Comparison of ENCODE assay signal across 20 mouse cellular contexts in the genomic region with DNA sequence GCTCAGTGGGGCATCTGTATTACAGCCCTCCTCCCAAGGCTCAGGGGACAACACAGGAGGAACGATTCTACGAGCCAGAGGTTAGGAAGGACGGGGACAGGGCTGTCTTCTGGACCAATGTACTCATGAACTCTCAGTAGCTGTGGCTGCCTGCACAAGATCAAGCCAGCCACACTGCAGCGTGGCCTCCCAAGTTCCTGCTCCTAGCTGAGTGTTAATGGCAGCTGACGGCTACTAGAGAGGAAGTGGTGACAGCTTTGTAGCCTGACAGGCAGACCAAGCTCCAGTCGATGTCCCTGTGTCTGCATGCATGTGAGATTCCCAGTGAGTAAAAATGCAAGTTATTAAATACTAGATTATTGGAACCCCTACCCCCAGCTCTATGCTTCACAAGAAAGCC. TPM values are rescaled to one million over a fixed set of nuclear protein-coding genes. Genes with fewer than 3 reads are reported as not detected.
DNase-seq lines count a peak whose midpoint lies in the region; ATAC-seq and TF ChIP-seq lines count a peak whose summit lies in the region.
"Had no signal": no experiment of that assay in that cellular context is flagged by ENCODE, and none has a peak within 500 bp of the region (broad histone marks: within the 10 kb centered on the region; RNA-seq: fewer than 3 reads in every experiment).

No protein-coding gene starts in this region.

- peak; percentile 29; the same call in 1 of the 2 replicates for ATAC-seq in heart, embryonic 11.5 days (replicated peaks; ENCODE audit: insufficient number of reproducible peaks, low FRiP score, low TSS enrichment)
- ATAC-seq in hematopoietic stem cell, adult 5-6 weeks (replicated peaks in 1 of 2; ENCODE audit: insufficient read depth in 1 of 2, low FRiP score in 2 of 2, low TSS enrichment in 1 of 2, low read depth in 1 of 2, poor library complexity in 2 of 2, severe bottlenecking in 2 of 2): peak; percentile 59 to 71; a peak in 3 of 4 replicates
- ATAC-seq in stomach, postnatal 0 days (ENCODE audit: low FRiP score, low TSS enrichment): no peak
- ATAC-seq in liver, embryonic 11.5 days (replicated peaks; ENCODE audit: low FRiP score): no peak

- 11% methylated on average over 6 of the region's 6 CpGs for WGBS in heart, embryonic 11.5 days (ENCODE audit: insufficient replicate concordance)
- WGBS in stomach, postnatal 0 days: 63% methylated on average over 6 of the region's 6 CpGs
- WGBS in liver, embryonic 11.5 days: 34% methylated on average over 6 of the region's 6 CpGs

- H3K4me2 ChIP-seq in heart, embryonic 11.5 days: peak overlapping the region; percentile 22
- H3K4me2 ChIP-seq in stomach, postnatal 0 days (replicated peaks; ENCODE audit: low read depth): no peak overlapping the region
- H3K4me2 ChIP-seq in liver, embryonic 11.5 days: no peak overlapping the region
- H3K4me2 ChIP-seq: hindbrain, embryonic 13.5 days; limb, embryonic 12.5 days; liver, embryonic 15.5 days; midbrain, embryonic 11.5 days had no signal

- DNase-seq in heart, adult 9 months (ENCODE audit: low spot score in 2 of 2): no peak
- peak; percentile 21 for DNase-seq in thymus, postnatal 0 days (ENCODE audit: low spot score)
- no peak for DNase-seq in thymus, postnatal 14 days
- peak; percentile 12 for DNase-seq in stomach, postnatal 0 days (ENCODE audit: low spot score)
- no peak for DNase-seq in liver, embryonic 11.5 days (ENCODE audit: low spot score)
- DNase-seq in right cerebral cortex, postnatal 25 days: no peak
- DNase-seq: cerebellum, adult 9-11 months; gastrocnemius, postnatal 25 days; right cerebral cortex, adult 18-20 months; spleen, adult 18-20 months had no signal

- no peak overlapping the region for H3K4me3 ChIP-seq in heart, embryonic 11.5 days (ENCODE audit: low read depth, low read length)
- no peak overlapping the region for H3K4me3 ChIP-seq in stomach, postnatal 0 days (ENCODE audit: low read depth, low read length)
- no peak overlapping the region for H3K4me3 ChIP-seq in liver, embryonic 11.5 days (ENCODE audit: low read depth, low read length)
- H3K4me3 ChIP-seq: embryonic facial prominence, embryonic 10.5 days; hindbrain, embryonic 13.5 days; layer of hippocampus, adult 2 months; limb, embryonic 12.5 days; liver, embryonic 15.5 days had no signal

- H3K27me3 ChIP-seq in heart, embryonic 11.5 days (ENCODE audit: control insufficient read depth, insufficient read depth, low read length): no peaks in the 10 kb centered on the region
- H3K27me3 ChIP-seq in stomach, postnatal 0 days (ENCODE audit: control insufficient read depth, insufficient read depth, low read length): no peaks in the 10 kb centered on the region
- no peaks in the 10 kb centered on the region for H3K27me3 ChIP-seq in liver, embryonic 11.5 days (replicated peaks; ENCODE audit: control insufficient read depth, insufficient read depth, low read length)
- H3K27me3 ChIP-seq: hindbrain, embryonic 13.5 days; limb, embryonic 12.5 days had no signal

- H3K9ac ChIP-seq in heart, embryonic 11.5 days (ENCODE audit: low read depth, low read length): no peak overlapping the region
- H3K9ac ChIP-seq in stomach, postnatal 0 days (ENCODE audit: low read length): no peak overlapping the region
- H3K9ac ChIP-seq in liver, embryonic 11.5 days (ENCODE audit: low read depth, low read length): no peak overlapping the region
- H3K9ac ChIP-seq: hindbrain, embryonic 13.5 days; limb, embryonic 12.5 days; liver, embryonic 15.5 days had no signal

- H3K27ac ChIP-seq in heart, embryonic 11.5 days (ENCODE audit: low read depth, low read length): peak overlapping the region; percentile 80
- H3K27ac ChIP-seq in stomach, postnatal 0 days (replicated peaks): peak overlapping the region; percentile 40; the same call in 1 of the 2 replicates
- H3K27ac ChIP-seq in liver, embryonic 11.5 days (ENCODE audit: low read depth, low read length): no peak overlapping the region
- H3K27ac ChIP-seq: embryonic facial prominence, embryonic 10.5 days; hindbrain, embryonic 13.5 days; kidney, postnatal 0 days; layer of hippocampus, adult 2 months; limb, embryonic 12.5 days; liver, embryonic 15.5 days had no signal

- no peaks in the 10 kb centered on the region for H3K9me3 ChIP-seq in heart, embryonic 11.5 days (replicated peaks; ENCODE audit: control insufficient read depth, low read length)
- H3K9me3 ChIP-seq in stomach, postnatal 0 days (ENCODE audit: control insufficient read depth, low read length): no peaks in the 10 kb centered on the region
- H3K9me3 ChIP-seq in liver, embryonic 11.5 days (ENCODE audit: control insufficient read depth, low read length): no peaks in the 10 kb centered on the region
- H3K9me3 ChIP-seq: embryonic facial prominence, embryonic 10.5 days; G1E; hindbrain, embryonic 13.5 days; limb, embryonic 12.5 days; liver, embryonic 15.5 days had no signal

- TF ChIP-seq CTCF in stomach, postnatal 0 days (IDR thresholded peaks at IDR 0.05; ENCODE audit: low read depth): no peak

- H3K36me3 ChIP-seq in heart, embryonic 11.5 days (ENCODE audit: control insufficient read depth, insufficient read depth, low read length): peaks cover 22% of the 10 kb centered on the region
- H3K36me3 ChIP-seq in stomach, postnatal 0 days (ENCODE audit: control insufficient read depth, insufficient read depth, low read length): peaks cover 20% of the 10 kb centered on the region
- no peaks in the 10 kb centered on the region; the same call in 1 of the 2 replicates for H3K36me3 ChIP-seq in liver, embryonic 11.5 days (ENCODE audit: control insufficient read depth, insufficient read depth, low read length)
- H3K36me3 ChIP-seq: G1E; liver, embryonic 15.5 days had no signal

- peaks cover 55% of the 10 kb centered on the region for H3K4me1 ChIP-seq in heart, embryonic 11.5 days (ENCODE audit: control insufficient read depth, insufficient read depth, low read length)
- H3K4me1 ChIP-seq in stomach, postnatal 0 days (replicated peaks; ENCODE audit: control insufficient read depth, insufficient read depth): no peaks in the 10 kb centered on the region
- no peaks in the 10 kb centered on the region; the same call in 1 of the 2 replicates for H3K4me1 ChIP-seq in liver, embryonic 11.5 days (replicated peaks; ENCODE audit: control insufficient read depth, insufficient read depth, low read length)
- H3K4me1 ChIP-seq: liver, embryonic 15.5 days had no signal

- TF ChIP-seq EP300 in stomach, postnatal 0 days (optimal IDR thresholded peaks at IDR 0.05): no peak

RNA-seq across cellular contexts. Expression of gene Wnt2b, which starts 39.7 kb away (rescaled TPM):
- 1.7 and 1.9 TPM in 2 replicates for polyA plus RNA-seq in heart, embryonic 11.5 days (2014; fragmentation: Nextera tagmentation; extraction: Ambion mirVana)
- 0.13 and 0.24 TPM in 2 replicates for polyA plus RNA-seq in thymus, postnatal 0 days (2015; fragmentation: Nextera tagmentation; extraction: Ambion mirVana)
- total RNA-seq in hematopoietic stem cell, adult 5-6 weeks (2017): not detected in 2 replicates
- 1.3 and 1.5 TPM in 2 replicates for polyA plus RNA-seq in stomach, postnatal 0 days (2015; fragmentation: Nextera tagmentation; extraction: Ambion mirVana)
- polyA plus RNA-seq in liver, embryonic 11.5 days (2014; fragmentation: Nextera tagmentation; extraction: Ambion mirVana): 0.52 and 0.73 TPM in 2 replicates
- polyA plus RNA-seq: G1E had no signal

RNA-seq across cellular contexts. Expression of gene Cttnbp2nl, which starts 51.6 kb away (rescaled TPM):
- 26.1 and 35.7 TPM in 2 replicates for polyA plus RNA-seq in heart, embryonic 11.5 days (2014; fragmentation: Nextera tagmentation; extraction: Ambion mirVana)
- 6.7 TPM in 2 replicates for polyA plus RNA-seq in thymus, postnatal 0 days (2015; fragmentation: Nextera tagmentation; extraction: Ambion mirVana)
- 0.35 and 0.81 TPM in 2 replicates for total RNA-seq in hematopoietic stem cell, adult 5-6 weeks (2017)
- 15.5 and 17.5 TPM in 2 replicates for polyA plus RNA-seq in stomach, postnatal 0 days (2015; fragmentation: Nextera tagmentation; extraction: Ambion mirVana)
- polyA plus RNA-seq in liver, embryonic 11.5 days (2014; fragmentation: Nextera tagmentation; extraction: Ambion mirVana): 12.1 and 12.6 TPM in 2 replicates

Comparison
In these comparisons a context has a peak if more than half of its experiments do, and no peak if none do; other contexts are left out.
1. DNase-seq: peak in thymus, postnatal 0 days (single experiment) and stomach, postnatal 0 days (single experiment); none in heart, adult 9 months (0 of 2), thymus, postnatal 14 days (single experiment), liver, embryonic 11.5 days (single experiment) and right cerebral cortex, postnatal 25 days (single experiment).
2. ATAC-seq: peak in heart, embryonic 11.5 days (single experiment) and hematopoietic stem cell, adult 5-6 weeks (2 of 2); none in stomach, postnatal 0 days (single experiment) and liver, embryonic 11.5 days (single experiment).